Mouse (Mus musculus): ENCODE data around the gene Gpr156. TPM values are rescaled to one million over a fixed set of nuclear protein-coding genes. Genes with fewer than 3 reads are reported as not detected.
"Not testable (repeated sequence)": the region's sequence is repeated elsewhere in the genome, so short reads cannot be mapped to it uniquely, and the experiment has no call there.

The Gpr156 gene
- polyA plus RNA-seq, 1 experiment from 2014 or later: not detected

DNA sequence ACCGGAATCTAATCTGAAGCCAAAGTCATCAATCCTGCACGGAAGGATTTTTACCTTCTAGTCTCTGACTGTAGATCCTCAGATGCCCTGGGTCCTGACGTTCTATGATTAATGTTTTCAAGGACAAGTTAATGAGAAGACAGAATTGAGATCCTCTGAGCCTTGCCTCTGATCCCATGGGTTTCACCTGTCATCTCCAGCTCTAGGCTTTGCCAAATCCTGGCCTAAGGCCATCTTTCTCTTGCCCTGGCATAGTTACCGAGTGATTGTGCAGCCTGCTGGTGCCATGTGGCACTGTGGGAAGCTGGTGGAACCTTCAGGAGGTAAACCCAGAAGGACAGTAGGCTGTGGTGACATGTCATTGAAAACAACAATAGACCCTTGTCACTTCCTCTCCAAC lies 98.7 kb downstream of the Gpr156 start:
- H3K4me3 ChIP-seq (ENCODE audit: inconsistent target): no peak overlapping the region
- H3K27ac ChIP-seq: no peak overlapping the region
- H3K79me2 ChIP-seq (ENCODE audit: inconsistent target): no peaks in the 10 kb centered on the region
- WGBS (ENCODE audit: missing documents): 97% methylated on average over 4 of the region's 4 CpGs
- H3K36me3 ChIP-seq (ENCODE audit: inconsistent target): no peaks in the 10 kb centered on the region

DNA sequence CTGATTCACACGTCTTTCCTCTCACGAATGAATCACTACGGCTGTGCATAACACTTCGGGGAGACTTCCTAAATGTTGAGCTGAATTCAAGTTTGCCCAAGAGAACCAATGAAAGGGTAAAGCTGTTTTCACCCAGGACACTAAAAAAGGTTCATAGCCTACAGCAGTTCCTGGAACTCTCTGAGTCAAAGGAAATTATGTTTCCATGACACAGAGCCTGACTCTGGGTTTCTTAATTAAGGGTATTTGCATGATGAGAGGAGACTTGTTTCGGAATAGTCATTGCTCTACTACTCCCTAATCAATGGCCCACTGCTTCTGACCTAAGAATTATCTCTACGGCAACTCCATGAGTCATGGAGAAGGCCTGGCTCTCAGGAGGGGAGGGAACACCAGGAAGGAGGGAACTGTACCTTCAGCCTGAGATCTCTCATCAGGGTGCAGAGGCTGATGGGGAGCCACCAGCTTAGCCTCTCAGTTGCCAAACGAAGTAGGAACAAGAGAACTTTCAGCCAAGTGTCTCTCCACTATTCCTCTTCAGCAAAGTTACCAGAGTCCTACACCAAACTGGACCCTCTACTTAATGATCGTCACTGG lies 100.7 kb downstream of the Gpr156 start:
- Histone ChIP-seq H3K27ac (no peak overlapping the region), H3K4me3 (ENCODE audit: inconsistent target) (no peak overlapping the region), H3K79me2 (ENCODE audit: inconsistent target) (no peaks in the 10 kb centered on the region), H3K36me3 (ENCODE audit: inconsistent target) (no peaks in the 10 kb centered on the region)
- 96% methylated on average over 8 of the region's 8 CpGs for WGBS (ENCODE audit: missing documents)

DNA sequence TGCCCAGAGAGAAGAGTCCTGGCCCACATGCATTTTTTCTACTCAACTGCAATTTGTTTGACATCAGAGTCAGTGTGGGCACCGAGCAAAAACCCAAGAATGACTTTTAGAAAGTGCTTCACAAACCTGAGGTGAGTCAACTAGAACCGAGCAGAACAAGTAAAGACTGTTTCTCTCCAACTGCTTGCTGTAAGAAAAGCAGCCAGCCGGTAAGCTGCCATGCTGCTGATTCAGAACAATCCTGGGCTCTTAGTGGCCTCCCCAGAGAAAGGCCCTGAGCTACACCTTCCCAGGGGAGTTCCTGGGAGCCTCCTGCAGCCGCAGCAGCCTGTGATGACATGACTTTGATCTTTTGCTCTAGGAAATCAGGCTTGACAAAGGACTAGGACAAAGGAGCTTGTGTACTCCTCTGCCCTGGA lies 101.7 kb downstream of the Gpr156 start:
- 82% methylated on average over 4 of the region's 4 CpGs for WGBS (ENCODE audit: missing documents)
- H3K27ac ChIP-seq: no peak overlapping the region
- no peaks in the 10 kb centered on the region for H3K36me3 ChIP-seq (ENCODE audit: inconsistent target)
- H3K4me3 ChIP-seq (ENCODE audit: inconsistent target): no peak overlapping the region
- H3K79me2 ChIP-seq (ENCODE audit: inconsistent target): no peaks in the 10 kb centered on the region

DNA sequence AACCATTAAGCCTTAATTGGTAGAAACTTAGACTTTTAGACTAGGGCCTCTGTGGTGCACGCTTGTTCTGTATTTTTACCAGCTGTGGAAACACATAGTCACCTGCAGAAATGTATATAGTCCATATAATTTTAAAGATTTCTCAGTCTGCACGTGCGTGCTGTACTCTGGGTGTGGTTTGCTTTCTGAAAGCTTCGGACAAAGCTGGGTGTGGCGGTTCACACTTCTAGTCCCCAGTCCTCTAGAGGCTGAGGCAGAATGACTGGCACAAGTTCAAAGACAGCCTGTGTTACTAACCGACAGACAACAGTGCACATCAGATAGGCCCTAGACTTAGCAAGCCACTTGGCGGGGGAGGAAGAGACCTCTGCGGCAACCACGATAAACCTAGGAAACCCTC lies 116.3 kb downstream of the Gpr156 start:
- 90% methylated on average over 8 of the region's 9 CpGs for WGBS (ENCODE audit: missing documents)
- H3K4me3 ChIP-seq (ENCODE audit: inconsistent target): no peak overlapping the region
- H3K36me3 ChIP-seq (ENCODE audit: inconsistent target): no peaks in the 10 kb centered on the region
- H3K27ac ChIP-seq: no peak overlapping the region
- H3K79me2 ChIP-seq (ENCODE audit: inconsistent target): no peaks in the 10 kb centered on the region

DNA sequence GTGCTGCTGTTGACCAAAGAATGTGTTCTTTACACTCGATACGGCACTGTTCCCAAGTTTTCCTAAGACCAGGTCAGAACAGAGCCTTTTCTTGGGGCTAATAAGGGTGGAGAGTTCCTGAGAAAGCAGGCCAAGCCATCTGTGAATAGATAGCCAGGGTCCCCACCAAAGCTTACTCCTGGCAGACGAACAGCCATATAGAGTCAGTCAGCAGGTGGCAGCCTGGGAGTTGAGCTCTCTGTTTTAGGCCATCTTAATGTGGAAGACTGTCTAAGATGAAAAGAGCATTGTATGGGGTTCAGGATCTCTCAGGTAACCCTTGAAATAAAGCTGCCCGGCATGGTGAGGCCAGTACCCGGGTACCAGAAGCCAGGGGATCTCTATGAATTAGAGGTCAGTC lies 116.8 kb downstream of the Gpr156 start:
- Histone ChIP-seq H3K79me2 (ENCODE audit: inconsistent target) (no peaks in the 10 kb centered on the region), H3K4me3 (ENCODE audit: inconsistent target) (no peak overlapping the region), H3K27ac (no peak overlapping the region), H3K36me3 (ENCODE audit: inconsistent target) (no peaks in the 10 kb centered on the region)
- 90% methylated on average over 5 of the region's 5 CpGs for WGBS (ENCODE audit: missing documents)

DNA sequence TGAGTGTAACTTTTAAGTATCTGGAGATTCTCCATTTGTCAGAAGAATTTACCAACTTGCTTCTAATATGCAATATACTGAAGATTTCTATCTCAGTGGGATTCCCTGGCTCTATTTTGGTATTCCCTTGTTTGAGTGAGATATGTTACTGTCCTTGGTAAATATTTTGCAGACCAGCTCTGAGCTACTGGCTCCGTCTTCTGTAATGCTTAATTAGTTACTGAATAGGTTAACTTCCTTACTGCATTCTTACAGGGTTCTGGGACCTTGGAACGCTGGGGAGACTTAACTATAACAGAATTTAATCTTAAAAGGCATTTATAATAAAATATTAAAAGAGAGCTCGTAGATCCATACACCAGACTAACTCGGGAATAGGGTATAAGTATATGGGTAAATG lies 121.8 kb downstream of the Gpr156 start:
- not testable (repeated sequence) for H3K27ac ChIP-seq; H3K4me3 ChIP-seq (ENCODE audit: inconsistent target); H3K36me3 ChIP-seq (ENCODE audit: inconsistent target); H3K79me2 ChIP-seq (ENCODE audit: inconsistent target)
- 90% methylated on average over 4 of the region's 4 CpGs for WGBS (ENCODE audit: missing documents)

DNA sequence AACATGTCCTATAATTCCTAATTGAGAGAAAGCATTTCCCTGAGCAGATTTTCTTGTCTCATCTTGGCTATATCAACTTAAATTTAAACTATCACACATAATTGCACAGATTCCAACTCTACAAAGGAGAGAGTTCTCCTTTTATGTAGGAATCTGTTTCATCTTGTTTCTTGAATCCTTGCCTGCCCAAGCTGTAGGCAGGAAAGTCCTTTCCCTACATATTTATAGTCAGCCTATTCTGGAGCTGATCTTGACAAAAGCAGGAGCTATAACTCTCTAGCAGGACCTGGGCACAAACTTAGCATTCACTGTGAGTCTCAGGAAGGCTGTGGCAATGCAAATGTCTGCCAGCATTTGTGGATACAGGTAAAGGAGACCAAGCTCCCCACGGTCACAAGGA lies 125.9 kb downstream of the Gpr156 start:
- Histone ChIP-seq H3K27ac (no peak overlapping the region), H3K79me2 (ENCODE audit: inconsistent target) (no peaks in the 10 kb centered on the region), H3K4me3 (ENCODE audit: inconsistent target) (no peak overlapping the region), H3K36me3 (ENCODE audit: inconsistent target) (no peaks in the 10 kb centered on the region)
- 75% methylated on average over 1 of the region's 1 CpGs for WGBS (ENCODE audit: missing documents)

DNA sequence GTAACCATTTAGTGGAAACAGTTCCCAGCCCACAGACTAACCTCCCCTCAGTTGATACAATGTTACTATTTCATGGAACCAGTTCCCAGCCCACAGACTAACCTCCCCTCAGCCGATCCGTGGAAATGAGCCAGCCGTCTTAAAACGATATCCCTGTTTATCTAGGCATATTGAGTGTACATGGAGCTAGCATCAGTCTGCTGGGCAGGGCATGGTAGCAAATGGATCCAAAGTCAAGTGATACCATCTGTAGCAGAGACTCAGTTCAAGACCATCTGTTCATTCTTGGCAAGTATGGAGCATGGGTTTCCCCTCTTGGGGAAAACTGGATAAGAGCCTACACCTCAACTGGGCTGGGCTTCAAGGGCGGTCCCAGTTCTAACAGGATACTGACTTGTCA lies 128.3 kb downstream of the Gpr156 start:
- Histone ChIP-seq H3K36me3 (ENCODE audit: inconsistent target) (no peaks in the 10 kb centered on the region), H3K4me3 (ENCODE audit: inconsistent target) (no peak overlapping the region), H3K27ac (no peak overlapping the region), H3K79me2 (ENCODE audit: inconsistent target) (no peaks in the 10 kb centered on the region)
- 96% methylated on average over 5 of the region's 5 CpGs for WGBS (ENCODE audit: missing documents)

DNA sequence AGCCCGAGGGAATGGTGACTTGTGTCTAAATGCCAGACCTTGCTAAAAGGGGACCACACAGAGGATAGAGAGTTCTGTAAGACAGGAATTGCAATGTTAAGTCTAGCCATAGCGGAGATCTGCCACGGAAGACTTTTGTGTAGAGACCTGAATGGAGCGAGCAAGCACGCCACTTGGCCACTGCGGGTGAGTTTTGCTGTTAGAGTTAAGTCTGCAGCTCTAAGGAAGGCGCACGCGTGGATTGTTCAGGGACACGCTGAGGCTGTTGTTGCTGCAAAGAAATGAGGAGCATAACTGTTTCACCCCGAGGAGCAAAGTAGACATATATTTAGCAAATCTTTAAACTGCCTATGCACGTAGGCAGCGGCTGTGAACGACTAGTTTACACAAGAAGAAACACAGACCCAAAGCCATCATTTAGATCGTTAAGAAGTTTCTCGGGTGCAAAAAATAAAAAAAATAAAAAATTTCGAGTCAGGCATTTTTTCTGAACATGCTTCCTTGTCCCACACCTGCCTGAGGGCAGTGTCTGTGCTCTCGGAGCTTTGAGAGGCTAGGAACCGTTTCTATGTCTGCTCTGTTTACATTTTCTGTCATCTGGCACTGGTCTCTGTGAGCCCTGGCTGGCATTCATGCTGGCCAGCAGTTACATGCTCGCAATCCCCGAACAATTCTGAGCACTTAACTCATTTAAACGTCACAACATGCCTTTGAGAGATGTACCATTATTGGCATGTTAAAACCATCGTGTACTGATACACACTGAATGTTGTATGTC lies 131.7 kb downstream of the Gpr156 start:
- no peaks in the 10 kb centered on the region for H3K79me2 ChIP-seq (ENCODE audit: inconsistent target)
- no peak overlapping the region for H3K4me3 ChIP-seq (ENCODE audit: inconsistent target)
- no peaks in the 10 kb centered on the region for H3K36me3 ChIP-seq (ENCODE audit: inconsistent target)
- no peak overlapping the region for H3K27ac ChIP-seq
- 87% methylated on average over 23 of the region's 23 CpGs for WGBS (ENCODE audit: missing documents)

Other genes starting within 250 kb of the Gpr156 start
- 0.13 to 0.72 TPM (median 0.71 TPM) in 3 replicates for gene Fstl1, start 139.6 kb upstream of the Gpr156 start, polyA plus RNA-seq (2018)
- not detected in 3 replicates for gene Gm36028, start 55.4 kb upstream of the Gpr156 start, polyA plus RNA-seq (2018)
- gene Lrrc58, start 48.1 kb upstream of the Gpr156 start, polyA plus RNA-seq (2018): 18.6 to 33.5 TPM (median 22.0 TPM) in 3 replicates
- gene Gsk3b, start 172.5 kb downstream of the Gpr156 start, polyA plus RNA-seq (2018): 31.4 to 45.3 TPM (median 38.2 TPM) in 3 replicates